Mouse (Mus musculus) kidney, embryonic 14.5 days (tissue): ENCODE results near the gene Gabrg1. TPM values are rescaled to one million over a fixed set of nuclear protein-coding genes. Genes with fewer than 3 reads are reported as not detected.

Source experiments
- ATAC-seq: fragments of 200-750 bp; cut with Nextera tagmentation; 2 replicates; pipeline ENCODE4 v1.8.0; 2017; ENCODE audit warnings: moderate number of reproducible peaks, mild to moderate bottlenecking, moderate TSS enrichment, moderate library complexity; ENCODE audit not compliant: low FRiP score, low TSS enrichment
- H3K27ac ChIP-seq: fragments of 300-500 bp; sonication (generic); 2 replicates; pipeline ENCODE4 v1.5.1; 2014; ENCODE audit warnings: low read depth, mild to moderate bottlenecking, low read length, moderate library complexity, mixed read lengths
- H3K27me3 ChIP-seq: fragments of 300-500 bp; sonication (generic); 2 replicates; pipeline ENCODE4 v1.6.1; 2014; ENCODE audit warnings: mild to moderate bottlenecking, low read length; ENCODE audit not compliant: control insufficient read depth, insufficient read depth
- H3K36me3 ChIP-seq: fragments of 300-500 bp; sonication (generic); 2 replicates; pipeline ENCODE4 v1.6.1; 2014; ENCODE audit warnings: low read length, mixed read lengths; ENCODE audit not compliant: control insufficient read depth, insufficient read depth
- H3K4me1 ChIP-seq: fragments of 300-500 bp; sonication (generic); 2 replicates; pipeline ENCODE4 v1.6.1; 2014; ENCODE audit warnings: low read length, mixed read lengths; ENCODE audit not compliant: control insufficient read depth, insufficient read depth
- H3K4me2 ChIP-seq: fragments of 300-500 bp; sonication (generic); replicated peaks from 2 replicates; pipeline ENCODE4 v1.6.1; 2014; ENCODE audit warnings: low read depth, mild to moderate bottlenecking, low read length
- H3K4me3 ChIP-seq: fragments of 300-500 bp; sonication (generic); 2 replicates; pipeline ENCODE4 v1.5.1; 2014; ENCODE audit warnings: mild to moderate bottlenecking, low read length
- H3K9ac ChIP-seq: fragments of 300-500 bp; sonication (generic); 2 replicates; pipeline ENCODE4 v1.6.1; 2014; ENCODE audit warnings: low read depth, mild to moderate bottlenecking, low read length, moderate library complexity
- H3K9me3 ChIP-seq: fragments of 300-500 bp; sonication (generic); 2 replicates; pipeline ENCODE4 v1.6.1; 2016; ENCODE audit warnings: low read length; ENCODE audit not compliant: control insufficient read depth
- WGBS: fragments of 180-500 bp; shearing (Covaris S2); extraction: QIAGEN DNeasy Blood & Tissue Kit; methylation state at CpG from one replicate; pipeline ENCODE4 v1.1.7; 2014; 5-methylcytosine and 5-hydroxymethylcytosine counted together
- polyA plus RNA-seq: library from polyadenylated mRNA; unstranded; fragments of >200 nt; fragmentation: Nextera tagmentation; extraction: Ambion mirVana; gene quantifications from 2 replicates; pipeline ENCODE4 v1.2.1, GENCODE M21; 2014

The Gabrg1 gene
- 0.23 and 0.60 TPM in 2 replicates for polyA plus RNA-seq

DNA sequence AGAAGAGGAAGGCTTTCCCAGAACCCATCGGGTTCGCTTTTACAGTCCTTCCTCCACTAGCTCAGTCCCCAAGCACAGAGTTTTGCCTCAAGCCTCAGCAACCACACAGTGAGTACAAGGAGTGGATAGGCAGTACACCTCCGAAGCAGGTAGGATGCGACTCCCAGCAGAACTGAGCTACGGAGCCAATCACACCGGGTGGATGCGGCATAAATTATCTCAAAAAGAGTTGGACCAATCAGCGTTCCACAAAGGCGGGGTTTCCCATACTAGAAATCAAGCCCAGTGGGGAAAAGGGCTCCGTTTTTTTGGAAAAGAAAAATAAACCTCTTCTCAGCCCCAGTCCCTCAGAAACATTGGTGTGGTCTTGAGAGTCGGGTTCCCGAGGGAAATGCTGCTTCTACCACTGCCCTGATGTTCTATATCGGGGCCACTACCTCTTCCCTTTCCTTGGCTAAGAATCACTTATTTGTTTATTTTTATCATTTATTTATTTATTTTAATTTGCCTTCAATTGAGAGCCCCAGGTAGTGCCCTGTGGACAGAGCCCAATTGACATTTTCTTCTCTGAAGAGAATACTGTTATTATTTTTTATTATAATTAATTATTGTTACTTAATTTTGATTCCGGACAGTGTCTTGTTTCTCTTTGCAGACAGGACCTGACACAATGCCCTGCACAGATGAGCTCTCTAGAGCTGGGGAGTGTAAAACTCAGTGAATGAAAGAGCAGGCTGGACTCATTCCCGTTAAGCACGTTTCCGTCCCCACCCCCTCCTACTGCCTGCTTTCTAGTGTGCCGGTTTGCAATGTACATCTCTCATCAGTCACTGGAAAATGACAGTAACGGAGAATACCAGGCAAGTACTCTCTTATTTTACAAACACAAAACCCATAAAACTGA, at the start of gene Gabrg1:
TSS of gene Gabrg1 (minus strand) at position 426 of the 904 bp plus-strand sequence.
- Histone ChIP-seq H3K27me3 (no peaks in the 10 kb centered on the region), H3K36me3 (no peaks in the 10 kb centered on the region), H3K4me3 (peak within 1 kb of the TSS; percentile 27; the same call in 1 of the 2 replicates), H3K9ac (no peak within 1 kb of the TSS), H3K9me3 (no peaks in the 10 kb centered on the region), H3K4me2 (peak within 1 kb of the TSS; percentile 50), H3K4me1 (no peaks in the 10 kb centered on the region), H3K27ac (no peak within 1 kb of the TSS)
- WGBS: 3% methylated on average over 19 of the region's 19 CpGs
- ATAC-seq: peak; percentile 88

GRCm38 (mm10) chr5:70884026-70884425, 41.6 kb upstream of the Gabrg1 start:
- Histone ChIP-seq H3K36me3 (no peaks in the 10 kb centered on the region), H3K4me1 (no peaks in the 10 kb centered on the region), H3K9me3 (no peaks in the 10 kb centered on the region), H3K4me3 (no peak overlapping the region), H3K4me2 (no peak overlapping the region), H3K27ac (no peak overlapping the region), H3K9ac (no peak overlapping the region), H3K27me3 (no peaks in the 10 kb centered on the region)
- 82% methylated on average over 3 of the region's 3 CpGs for WGBS
- ATAC-seq: no peak

DNA sequence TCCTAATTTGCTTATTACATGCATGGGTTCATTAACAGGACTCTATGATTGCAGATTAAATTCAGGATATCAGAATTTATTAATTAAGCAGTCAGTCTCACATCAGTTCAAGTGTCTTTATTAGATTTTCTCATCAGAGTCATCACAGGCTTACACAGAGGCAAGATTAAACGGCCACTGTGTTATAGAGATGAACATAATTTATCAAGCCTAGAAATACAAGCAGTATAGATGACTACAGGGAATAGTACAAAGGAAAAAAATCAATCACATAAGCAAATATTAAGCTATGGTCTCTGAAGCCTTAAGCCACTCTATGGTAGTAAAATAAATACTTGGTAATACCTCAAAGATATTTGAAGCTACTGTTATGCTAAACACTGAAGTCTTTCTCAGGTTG, 27.7 kb upstream of the Gabrg1 start:
- WGBS: 67% methylated on average over 1 of the region's 1 CpGs
- Histone ChIP-seq H3K36me3 (no peaks in the 10 kb centered on the region), H3K27ac (no peak overlapping the region), H3K4me2 (no peak overlapping the region), H3K4me3 (no peak overlapping the region), H3K4me1 (no peaks in the 10 kb centered on the region), H3K27me3 (no peaks in the 10 kb centered on the region), H3K9me3 (no peaks in the 10 kb centered on the region), H3K9ac (no peak overlapping the region)
- ATAC-seq: no peak

- ATAC-seq: peak; percentile 97
- Histone ChIP-seq H3K27me3 (no peaks in the 10 kb centered on the region), H3K9ac (no peak overlapping the region), H3K4me2 (peak overlapping the region; percentile 50), H3K9me3 (no peaks in the 10 kb centered on the region), H3K4me3 (peak overlapping the region; percentile 27; the same call in 1 of the 2 replicates), H3K36me3 (no peaks in the 10 kb centered on the region), H3K4me1 (no peaks in the 10 kb centered on the region), H3K27ac (no peak overlapping the region)
- 11% methylated on average over 11 of the region's 11 CpGs for WGBS
Observed at GRCm38 (mm10) chr5:70843096-70843734, 798 bp upstream of the Gabrg1 start.

- no peak overlapping the region for H3K27ac ChIP-seq
- no peak for ATAC-seq
- WGBS: 92% methylated on average over 2 of the region's 2 CpGs
Observed at GRCm38 (mm10) chr5:70818681-70819080, 23.7 kb downstream of the Gabrg1 start.

GRCm38 (mm10) chr5:70736156-70736555, 106.3 kb downstream of the Gabrg1 start:
- Histone ChIP-seq H3K9me3 (no peaks in the 10 kb centered on the region), H3K27me3 (no peaks in the 10 kb centered on the region), H3K36me3 (no peaks in the 10 kb centered on the region), H3K4me1 (no peaks in the 10 kb centered on the region), H3K4me3 (no peak overlapping the region), H3K4me2 (no peak overlapping the region), H3K9ac (no peak overlapping the region), H3K27ac (no peak overlapping the region)
- WGBS: 76% methylated on average over 2 of the region's 2 CpGs
- no peak for ATAC-seq

More at GRCm38 (mm10) chr5:70818681-70819080, 23.7 kb downstream of the Gabrg1 start:
- Histone ChIP-seq H3K4me3 (no peak overlapping the region), H3K9me3 (no peaks in the 10 kb centered on the region), H3K9ac (no peak overlapping the region), H3K4me1 (no peaks in the 10 kb centered on the region), H3K36me3 (no peaks in the 10 kb centered on the region), H3K4me2 (no peak overlapping the region), H3K27me3 (no peaks in the 10 kb centered on the region)

- Histone ChIP-seq H3K27me3 (no peaks in the 10 kb centered on the region), H3K9me3 (no peaks in the 10 kb centered on the region), H3K36me3 (no peaks in the 10 kb centered on the region), H3K9ac (no peak overlapping the region), H3K4me2 (no peak overlapping the region), H3K4me3 (no peak overlapping the region), H3K27ac (no peak overlapping the region), H3K4me1 (no peaks in the 10 kb centered on the region)
- ATAC-seq: no peak
Observed at GRCm38 (mm10) chr5:70704361-70704760, 138.1 kb downstream of the Gabrg1 start.
